Mouse (Mus musculus): ENCODE measurements around the gene Klhl10. TPM values are rescaled to one million over a fixed set of nuclear protein-coding genes. Genes with fewer than 3 reads are reported as not detected.

Klhl10 gene
- polyA plus RNA-seq, 1 experiment from 2014 or later, result 0.65 TPM

DNA sequence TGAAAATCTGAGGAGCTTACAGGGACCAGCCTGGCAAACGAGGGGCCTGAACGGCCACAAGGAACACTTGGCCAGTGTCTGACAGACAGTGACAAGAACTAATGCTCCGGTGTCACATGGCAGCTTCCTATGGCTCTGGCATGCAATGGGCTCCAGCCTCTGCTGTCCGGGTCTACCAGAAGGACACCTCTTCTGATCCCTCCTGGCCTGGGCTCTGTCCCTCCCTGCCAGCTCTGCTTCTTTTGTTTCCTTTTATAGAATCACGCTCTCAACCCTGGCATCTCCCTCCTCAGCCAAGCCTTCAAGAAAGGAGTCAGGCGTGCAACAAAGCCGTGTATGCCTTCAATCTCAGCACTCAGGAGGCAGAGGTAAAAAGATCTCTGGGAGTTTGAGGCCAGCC lies 11.7 kb upstream of the Klhl10 start:
- H3K4me2 ChIP-seq, result no peak overlapping the region
- H3K4me1 ChIP-seq (replicated peaks), result peaks cover 60% of the 10 kb centered on the region
- H3K27ac ChIP-seq (ENCODE audit: poor library complexity, severe bottlenecking), result peak overlapping the region; percentile 80
- H3K27me3 ChIP-seq (replicated peaks), result no peaks in the 10 kb centered on the region
- ATAC-seq (ENCODE audit: insufficient number of reproducible peaks, low FRiP score), result no peak
- H3K9me3 ChIP-seq (replicated peaks), result no peaks in the 10 kb centered on the region
- H3K9ac ChIP-seq, result peak overlapping the region; percentile 23; the same call in 1 of the 2 replicates
- H3K36me3 ChIP-seq, result peaks cover 41% of the 10 kb centered on the region
- WGBS, result 55% methylated on average over 7 of the region's 7 CpGs
- H3K4me3 ChIP-seq, result no peak overlapping the region

- peaks cover 60% of the 10 kb centered on the region for H3K36me3 ChIP-seq
- H3K4me2 ChIP-seq, result no peak overlapping the region
- peaks cover 46% of the 10 kb centered on the region for H3K4me1 ChIP-seq (replicated peaks)
- no peaks in the 10 kb centered on the region for H3K9me3 ChIP-seq (replicated peaks)
- ATAC-seq (ENCODE audit: insufficient number of reproducible peaks, low FRiP score), result no peak
- H3K27ac ChIP-seq (ENCODE audit: poor library complexity, severe bottlenecking), result 0 out of 2 replicates have a peak overlapping the region, but pooled peaks have one; percentile 1
- no peaks in the 10 kb centered on the region for H3K27me3 ChIP-seq (replicated peaks)
- H3K9ac ChIP-seq, result no peak overlapping the region
- H3K4me3 ChIP-seq, result no peak overlapping the region
- 63% methylated on average over 5 of the region's 5 CpGs for WGBS
Observed at GRCm38 (mm10) chr11:100432002-100432401, 9.7 kb upstream of the Klhl10 start.

DNA sequence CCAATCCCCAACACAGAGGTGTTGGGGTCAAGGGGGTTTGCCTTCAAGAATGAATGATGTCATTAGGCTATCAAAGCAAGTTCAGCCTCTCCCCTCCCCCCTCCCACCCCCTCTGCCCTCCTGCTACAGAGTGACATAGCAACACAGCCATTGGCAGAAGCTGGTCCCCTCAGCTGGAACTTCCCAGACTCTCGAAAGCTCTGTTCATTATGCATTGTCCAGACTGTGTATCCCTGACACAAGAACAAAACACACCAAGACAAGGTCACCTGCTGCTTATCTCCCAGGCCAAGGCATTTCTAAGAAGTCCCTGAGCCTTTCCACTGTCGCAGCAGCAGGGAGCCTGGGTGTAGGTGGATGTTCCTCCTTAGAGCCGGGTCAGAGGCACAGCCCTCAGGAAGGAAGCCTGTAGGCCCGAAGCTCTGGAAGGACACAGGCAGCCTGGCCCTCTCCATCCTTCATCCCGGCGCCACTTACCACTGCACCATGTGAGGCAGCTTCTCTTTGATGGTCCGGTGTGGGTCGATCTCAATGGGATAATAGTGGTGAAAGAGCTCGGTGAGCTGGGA lies 6.0 kb upstream of the Klhl10 start:
- no peaks in the 10 kb centered on the region for H3K9me3 ChIP-seq (replicated peaks)
- whole genome bisulfite sequencing, result 80% methylated on average over 9 of the region's 9 CpGs
- no peaks in the 10 kb centered on the region for H3K27me3 ChIP-seq (replicated peaks)
- ATAC-seq (ENCODE audit: insufficient number of reproducible peaks, low FRiP score), result no peak
- no peak overlapping the region for H3K4me3 ChIP-seq
- peaks cover 27% of the 10 kb centered on the region for H3K4me1 ChIP-seq (replicated peaks)
- H3K27ac ChIP-seq (ENCODE audit: poor library complexity, severe bottlenecking), result no peak overlapping the region
- H3K4me2 ChIP-seq, result no peak overlapping the region
- no peak overlapping the region for H3K9ac ChIP-seq
- H3K36me3 ChIP-seq, result peaks cover 67% of the 10 kb centered on the region

DNA sequence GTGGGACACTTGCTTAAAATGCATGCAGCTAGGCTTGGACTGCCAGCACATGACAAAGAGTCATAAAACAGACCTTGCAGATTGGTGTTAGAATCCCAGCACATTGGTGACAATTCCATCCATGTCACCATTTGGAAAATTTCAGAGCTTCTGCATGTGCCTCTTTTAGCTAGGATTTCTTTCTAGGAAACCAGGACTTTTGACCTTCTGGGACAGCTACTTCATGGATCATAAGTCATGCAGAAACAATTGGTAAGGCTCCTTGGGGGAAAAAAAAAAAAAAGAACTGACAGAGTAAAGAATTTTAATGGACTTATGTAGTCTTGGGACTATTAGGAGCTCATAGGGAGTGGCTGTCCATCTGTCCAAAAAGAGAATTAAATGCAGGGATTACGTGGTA lies 3.8 kb upstream of the Klhl10 start:
- no peak overlapping the region for H3K27ac ChIP-seq (ENCODE audit: poor library complexity, severe bottlenecking)
- no peak overlapping the region for H3K4me2 ChIP-seq
- 83% methylated on average over 1 of the region's 1 CpGs for WGBS
- H3K4me1 ChIP-seq (replicated peaks), result peaks cover 13% of the 10 kb centered on the region
- H3K36me3 ChIP-seq, result peaks cover 60% of the 10 kb centered on the region
- H3K9ac ChIP-seq, result no peak overlapping the region
- no peak for ATAC-seq (ENCODE audit: insufficient number of reproducible peaks, low FRiP score)
- H3K27me3 ChIP-seq (replicated peaks), result no peaks in the 10 kb centered on the region
- no peak overlapping the region for H3K4me3 ChIP-seq
- no peaks in the 10 kb centered on the region for H3K9me3 ChIP-seq (replicated peaks)

GRCm38 (mm10) chr11:100440691-100441522 lies 810 bp upstream of the Klhl10 start:
- peak overlapping the region; percentile 73 for H3K4me3 ChIP-seq
- peaks cover 13% of the 10 kb centered on the region for H3K4me1 ChIP-seq (replicated peaks)
- peaks cover 33% of the 10 kb centered on the region for H3K36me3 ChIP-seq
- peak; percentile 94 for ATAC-seq (ENCODE audit: insufficient number of reproducible peaks, low FRiP score)
- WGBS, result 2% methylated on average over 52 of the region's 52 CpGs
- peak overlapping the region; percentile 93 for H3K9ac ChIP-seq
- H3K27me3 ChIP-seq (replicated peaks), result no peaks in the 10 kb centered on the region
- peak overlapping the region; percentile 20; the same call in 1 of the 2 replicates for H3K27ac ChIP-seq (ENCODE audit: poor library complexity, severe bottlenecking)
- H3K4me2 ChIP-seq, result peak overlapping the region; percentile 80
- no peaks in the 10 kb centered on the region for H3K9me3 ChIP-seq (replicated peaks)

DNA sequence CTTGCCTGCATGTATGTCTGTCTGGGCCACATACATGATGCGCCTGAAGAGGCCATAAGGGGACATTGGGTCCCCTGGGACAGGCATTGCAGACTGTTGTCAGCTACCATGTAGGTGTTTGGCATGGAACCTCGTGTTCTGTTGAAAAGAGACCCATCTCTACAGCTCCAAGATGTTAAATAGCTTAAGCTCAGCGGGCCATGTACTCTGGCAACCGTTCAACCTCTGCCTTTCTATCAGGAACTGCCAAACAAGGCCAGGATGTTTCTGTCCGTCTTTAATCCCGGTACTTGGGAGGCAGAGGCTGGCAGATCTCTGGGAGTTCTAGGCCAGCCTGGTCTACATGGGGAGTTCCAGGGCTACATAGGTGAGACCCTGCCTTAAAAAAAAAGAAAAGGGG lies 908 bp downstream of the Klhl10 start:
- WGBS, result 86% methylated on average over 6 of the region's 6 CpGs
- Histone ChIP-seq H3K9ac (no peak overlapping the region), H3K4me1 (replicated peaks) (peaks cover 13% of the 10 kb centered on the region), H3K4me3 (no peak overlapping the region), H3K36me3 (peaks cover 16% of the 10 kb centered on the region), H3K27me3 (replicated peaks) (no peaks in the 10 kb centered on the region), H3K9me3 (replicated peaks) (no peaks in the 10 kb centered on the region), H3K4me2 (no peak overlapping the region), H3K27ac (ENCODE audit: poor library complexity, severe bottlenecking) (no peak overlapping the region)
- ATAC-seq (ENCODE audit: insufficient number of reproducible peaks, low FRiP score), result no peak

- no peak overlapping the region for H3K9ac ChIP-seq
- no peak overlapping the region for H3K4me3 ChIP-seq
- peaks cover 34% of the 10 kb centered on the region for H3K36me3 ChIP-seq
- no peak overlapping the region for H3K27ac ChIP-seq (ENCODE audit: poor library complexity, severe bottlenecking)
- 71% methylated on average over 4 of the region's 4 CpGs for WGBS
- H3K9me3 ChIP-seq (replicated peaks), result no peaks in the 10 kb centered on the region
- no peak for ATAC-seq (ENCODE audit: insufficient number of reproducible peaks, low FRiP score)
- no peaks in the 10 kb centered on the region for H3K4me1 ChIP-seq (replicated peaks)
- H3K27me3 ChIP-seq (replicated peaks), result no peaks in the 10 kb centered on the region
- no peak overlapping the region for H3K4me2 ChIP-seq
Observed at GRCm38 (mm10) chr11:100457247-100457646, 15.5 kb downstream of the Klhl10 start.

- no peaks in the 10 kb centered on the region for H3K27me3 ChIP-seq (replicated peaks)
- ATAC-seq (ENCODE audit: insufficient number of reproducible peaks, low FRiP score), result no peak
- no peak overlapping the region for H3K4me3 ChIP-seq
- peaks cover 38% of the 10 kb centered on the region for H3K36me3 ChIP-seq
- H3K9me3 ChIP-seq (replicated peaks), result no peaks in the 10 kb centered on the region
- H3K27ac ChIP-seq (ENCODE audit: poor library complexity, severe bottlenecking), result no peak overlapping the region
- WGBS, result 89% methylated on average over 5 of the region's 5 CpGs
- H3K4me2 ChIP-seq, result no peak overlapping the region
- H3K9ac ChIP-seq, result no peak overlapping the region
- no peaks in the 10 kb centered on the region for H3K4me1 ChIP-seq (replicated peaks)
Observed at GRCm38 (mm10) chr11:100457711-100458110, 16.0 kb downstream of the Klhl10 start.

DNA sequence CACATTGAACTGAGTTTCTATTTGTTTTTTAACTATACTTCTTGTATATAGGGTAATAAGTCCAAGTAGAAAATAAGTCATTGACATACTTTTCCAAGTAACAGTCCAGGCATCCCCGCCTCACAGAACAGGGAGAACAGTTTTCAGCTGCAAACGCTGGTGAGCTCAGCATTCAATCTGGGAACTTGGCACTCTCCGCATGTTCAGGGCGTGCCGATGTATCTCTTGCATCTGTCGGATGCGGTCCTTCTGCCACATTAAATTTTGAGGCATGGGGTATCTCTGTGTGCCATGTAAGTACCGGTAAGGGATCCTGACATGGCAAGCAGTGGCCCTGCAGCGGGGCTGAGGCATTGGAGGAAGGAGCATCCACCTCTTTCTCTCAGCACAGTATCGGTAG lies 21.0 kb downstream of the Klhl10 start:
- 88% methylated on average over 10 of the region's 10 CpGs for WGBS
- H3K4me3 ChIP-seq, result no peak overlapping the region
- no peak for ATAC-seq (ENCODE audit: insufficient number of reproducible peaks, low FRiP score)
- peaks cover 5% of the 10 kb centered on the region for H3K4me1 ChIP-seq (replicated peaks)
- H3K4me2 ChIP-seq, result no peak overlapping the region
- H3K36me3 ChIP-seq, result peaks cover 41% of the 10 kb centered on the region
- no peaks in the 10 kb centered on the region for H3K9me3 ChIP-seq (replicated peaks)
- no peak overlapping the region for H3K9ac ChIP-seq
- H3K27ac ChIP-seq (ENCODE audit: poor library complexity, severe bottlenecking), result no peak overlapping the region
- H3K27me3 ChIP-seq (replicated peaks), result no peaks in the 10 kb centered on the region

DNA sequence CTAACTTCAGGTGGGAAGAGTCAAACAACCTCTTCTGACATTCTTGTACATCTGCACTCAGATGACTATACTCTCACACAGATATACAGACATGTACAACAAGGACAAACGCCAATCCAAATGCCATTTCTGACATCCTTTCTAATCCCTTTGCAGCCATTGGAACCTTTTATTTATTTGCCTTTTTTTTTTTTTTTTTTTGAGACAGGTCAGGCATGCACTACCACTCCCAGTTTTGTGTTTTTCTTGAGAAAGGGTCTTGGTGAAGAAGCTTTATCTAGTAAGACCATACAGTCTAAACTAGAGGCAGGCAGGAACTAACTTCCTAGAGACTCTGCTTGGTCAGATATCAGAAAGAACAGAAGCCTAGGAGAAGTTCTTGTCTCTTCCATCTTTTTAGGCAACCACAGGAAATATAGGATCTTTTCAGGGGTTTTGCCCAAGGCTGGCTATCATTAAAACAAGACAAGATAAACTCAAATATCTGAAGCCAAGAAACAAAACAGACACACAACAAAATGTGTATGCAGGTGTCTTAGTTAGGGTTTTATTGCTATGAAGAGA lies 23.6 kb downstream of the Klhl10 start:
- Histone ChIP-seq H3K4me1 (replicated peaks) (peaks cover 13% of the 10 kb centered on the region), H3K4me3 (no peak overlapping the region), H3K27me3 (replicated peaks) (no peaks in the 10 kb centered on the region), H3K9ac (no peak overlapping the region), H3K27ac (ENCODE audit: poor library complexity, severe bottlenecking) (no peak overlapping the region), H3K36me3 (peaks cover 38% of the 10 kb centered on the region), H3K9me3 (replicated peaks) (no peaks in the 10 kb centered on the region), H3K4me2 (no peak overlapping the region)
- 78% methylated on average over 1 of the region's 1 CpGs for WGBS
- no peak for ATAC-seq (ENCODE audit: insufficient number of reproducible peaks, low FRiP score)

- H3K9me3 ChIP-seq (replicated peaks), result no peaks in the 10 kb centered on the region
- ATAC-seq (ENCODE audit: insufficient number of reproducible peaks, low FRiP score), result no peak
- H3K9ac ChIP-seq, result no peak overlapping the region
- 49% methylated on average over 1 of the region's 1 CpGs for WGBS
- H3K4me3 ChIP-seq, result no peak overlapping the region
- H3K36me3 ChIP-seq, result peaks cover 36% of the 10 kb centered on the region
- H3K27ac ChIP-seq (ENCODE audit: poor library complexity, severe bottlenecking), result no peak overlapping the region
- no peak overlapping the region for H3K4me2 ChIP-seq
- H3K27me3 ChIP-seq (replicated peaks), result no peaks in the 10 kb centered on the region
- peaks cover 18% of the 10 kb centered on the region for H3K4me1 ChIP-seq (replicated peaks)
Observed at GRCm38 (mm10) chr11:100465833-100466232, 24.1 kb downstream of the Klhl10 start.
